Mouse (Mus musculus): ENCODE measurements at regions not wholly inside any gene's neighbourhood (a gene's known extent, or its start where the extent isn't known, plus 50 kb on each side); places are given as distances from the start of the nearest gene placed in this dataset.

- no peak for TF ChIP-seq GATA1 (IDR thresholded peaks at IDR 0.05; ENCODE audit: borderline replicate concordance, low read length)
- no peak for TF ChIP-seq FLI1 (IDR thresholded peaks at IDR 0.05; ENCODE audit: low read length)
Measured at GRCm38 (mm10) chr1:69453991-69454390, 233.1 kb downstream of the Ikzf2 start.

Data from megakaryocyte, embryonic 14.5 days (primary cell).